Mouse (Mus musculus): Measurements from ENCODE around the gene Nr2f2.
A peak's percentile ranks its signal among the peaks of the same experiment; 100 is the strongest.

Gene Nr2f2

GRCm38 (mm10) chr7:70365941-70366807 lies at the start of gene Nr2f2:
TSS of gene Nr2f2 (minus strand) at chr7:70366735.
- DNase-seq (ENCODE audit: low read depth), result no peak

DNA sequence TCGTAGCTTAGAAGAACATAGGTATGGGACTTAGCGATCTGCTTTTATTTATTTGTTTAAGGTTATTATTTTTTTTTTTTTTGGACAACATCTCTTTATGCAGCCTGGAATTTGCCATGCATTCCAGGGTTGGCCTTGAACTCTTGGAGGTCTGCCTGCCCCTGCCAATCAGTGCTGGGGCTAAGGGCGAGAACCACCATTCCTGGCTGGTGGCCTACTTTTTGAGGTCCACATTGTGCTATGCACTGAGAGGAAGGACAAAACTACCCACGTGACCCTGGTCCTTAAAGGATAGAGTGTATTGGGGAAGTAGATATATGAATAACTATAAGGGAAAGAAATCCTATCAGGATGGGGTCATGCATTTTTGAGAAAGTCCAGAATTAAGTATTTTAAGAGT lies 47.9 kb upstream of the Nr2f2 start:
- DNase-seq (ENCODE audit: low read depth), result peak; percentile 15

GRCm38 (mm10) chr7:70413646-70414045 lies 47.1 kb upstream of the Nr2f2 start:
- DNase-seq (ENCODE audit: low read depth), result no peak

DNA sequence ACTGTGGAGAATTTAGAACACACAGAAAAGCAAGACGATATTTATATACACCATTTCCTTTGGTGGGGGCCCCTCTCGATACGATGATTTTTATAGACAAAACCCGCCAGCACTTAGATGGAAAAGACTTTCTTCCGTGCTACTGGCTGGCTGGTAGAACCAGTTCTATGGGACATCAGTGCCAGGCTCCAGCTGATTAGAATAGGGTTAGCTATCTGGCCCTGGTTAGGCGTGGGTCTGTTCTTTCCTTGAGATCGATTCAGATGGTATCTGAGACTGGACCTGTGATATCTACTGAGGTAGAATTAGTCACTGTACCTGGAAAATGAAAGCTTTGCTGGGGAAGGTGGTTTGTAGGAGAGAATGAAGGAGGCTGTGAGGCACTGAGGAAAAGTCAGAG lies 46.4 kb upstream of the Nr2f2 start:
- no peak for DNase-seq (ENCODE audit: low read depth)

GRCm38 (mm10) chr7:70410350-70410749 lies 43.8 kb upstream of the Nr2f2 start:
- DNase-seq (ENCODE audit: low read depth), result peak; percentile 18

- no peak for DNase-seq (ENCODE audit: low read depth)
Observed at GRCm38 (mm10) chr7:70409890-70410289, 43.4 kb upstream of the Nr2f2 start.

DNA sequence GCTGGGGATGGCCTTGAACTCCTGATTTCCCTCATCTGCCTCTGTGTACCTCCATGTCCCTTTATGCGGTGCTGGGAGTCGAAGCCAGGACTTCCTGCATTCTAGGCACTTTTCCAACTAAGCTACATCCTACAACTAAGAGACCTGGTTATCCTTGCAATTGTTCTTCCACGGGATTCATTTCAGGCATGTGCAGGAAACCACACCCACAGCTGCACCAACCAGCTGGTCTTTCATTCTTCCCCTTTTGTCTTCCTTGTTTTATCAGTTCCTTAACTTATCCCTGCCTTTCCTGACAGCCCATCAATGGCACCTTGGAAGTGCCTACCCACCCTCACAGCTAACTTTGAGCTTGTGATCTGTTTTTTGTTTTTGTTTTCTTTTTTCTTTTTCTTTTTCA lies 42.3 kb upstream of the Nr2f2 start:
- DNase-seq (ENCODE audit: low read depth), result no peak

DNA sequence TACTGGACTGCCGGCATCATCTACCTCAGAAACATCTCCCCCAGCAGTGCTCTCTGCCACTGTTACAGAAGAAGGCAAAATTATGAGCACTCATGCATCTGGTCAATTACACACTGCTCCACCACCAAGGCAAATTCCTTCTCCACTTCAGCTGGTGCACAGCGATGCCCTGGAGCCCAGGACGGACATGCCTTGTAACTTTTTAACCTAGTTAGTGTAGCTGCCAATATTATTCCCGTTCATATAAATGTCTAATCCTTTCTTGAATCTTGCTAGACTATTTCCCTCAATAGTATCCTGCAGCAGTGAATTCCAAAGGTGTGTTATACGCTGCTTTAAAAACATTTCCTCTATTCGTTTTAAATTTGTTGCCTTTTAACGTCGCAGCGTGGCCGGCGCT lies 40.6 kb upstream of the Nr2f2 start:
- DNase-seq (ENCODE audit: low read depth), result no peak

DNA sequence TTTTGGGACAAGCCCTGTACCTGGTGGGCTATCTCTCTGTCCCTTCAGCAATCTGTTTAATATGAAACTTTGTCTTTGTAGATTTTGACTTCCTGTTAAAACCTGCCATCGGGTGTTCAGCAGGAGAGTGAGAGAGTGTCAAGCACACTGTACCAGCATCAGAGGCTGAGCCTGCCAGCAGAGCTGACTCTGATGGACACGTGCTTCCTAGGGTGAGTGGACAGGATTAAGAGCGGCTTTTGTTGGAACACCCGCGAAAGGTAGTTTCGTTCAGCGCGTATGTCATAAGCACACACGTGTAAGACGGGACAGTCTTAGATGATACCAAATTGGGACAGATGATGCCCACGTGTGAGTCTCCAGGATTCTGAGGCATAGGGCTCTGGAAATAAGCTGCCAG lies 40.0 kb upstream of the Nr2f2 start:
- no peak for DNase-seq (ENCODE audit: low read depth)

- no peak for DNase-seq (ENCODE audit: low read depth)
Observed at GRCm38 (mm10) chr7:70405466-70405865, 38.9 kb upstream of the Nr2f2 start.

DNA sequence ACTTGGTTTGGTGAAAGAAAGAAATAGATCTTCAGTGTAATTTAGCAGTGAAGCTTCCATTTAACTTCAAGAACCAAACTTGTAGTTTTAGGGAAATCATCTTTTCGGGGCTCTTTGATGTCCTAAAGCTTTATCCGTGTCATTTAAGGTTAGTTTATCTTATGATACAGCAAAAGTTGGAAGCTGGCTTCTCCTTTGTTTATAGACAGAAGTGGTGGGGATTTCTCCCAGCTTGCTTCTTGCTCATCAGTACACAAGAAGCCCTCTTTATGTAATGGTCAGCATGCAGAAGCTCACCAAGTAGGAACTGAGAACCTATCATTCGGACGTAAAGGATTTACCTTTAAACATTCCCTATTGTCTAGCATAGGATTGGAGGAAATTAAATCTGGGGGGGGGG lies 16.3 kb upstream of the Nr2f2 start:
- no peak for DNase-seq (ENCODE audit: low read depth)

DNA sequence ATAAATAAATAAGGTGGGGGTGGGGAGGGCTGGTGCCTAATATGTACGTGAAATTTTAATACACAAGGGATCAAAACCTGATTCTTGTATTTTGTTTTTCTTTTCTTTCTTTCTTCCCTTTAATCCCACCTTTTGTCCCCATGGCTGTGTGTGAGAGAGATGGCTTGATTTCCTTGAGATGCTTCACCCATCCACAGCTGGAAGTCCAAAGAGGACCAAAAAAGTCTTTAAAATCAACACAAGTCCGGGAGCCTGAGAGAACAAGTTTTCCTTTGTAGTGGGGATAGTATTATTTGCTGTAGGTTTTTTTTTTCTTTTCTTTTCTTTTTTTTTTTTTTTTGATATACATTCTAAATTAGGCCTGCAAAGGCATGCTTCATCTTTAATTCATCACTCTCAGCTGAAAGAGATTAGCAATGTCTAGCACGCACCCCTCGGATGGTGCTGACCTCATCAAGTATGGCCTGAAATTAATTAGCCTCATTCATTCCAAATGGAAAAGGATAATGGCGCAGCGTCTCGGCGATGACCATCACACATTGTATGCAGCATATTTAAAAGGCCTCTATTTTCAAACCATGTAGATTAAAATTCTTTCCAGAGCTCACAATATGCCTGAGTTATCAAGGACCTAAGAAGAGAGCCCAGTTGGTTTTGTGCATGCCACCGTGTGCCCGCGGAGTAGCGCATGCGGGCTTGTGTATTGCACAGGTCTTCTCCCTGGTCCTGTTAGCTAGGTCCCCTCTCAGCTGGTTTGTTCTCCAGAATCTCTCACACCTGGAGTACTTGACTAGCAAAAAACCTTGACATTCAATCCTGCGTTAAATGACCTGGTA lies 15.1 kb upstream of the Nr2f2 start:
- DNase-seq (ENCODE audit: low read depth), result no peak

DNA sequence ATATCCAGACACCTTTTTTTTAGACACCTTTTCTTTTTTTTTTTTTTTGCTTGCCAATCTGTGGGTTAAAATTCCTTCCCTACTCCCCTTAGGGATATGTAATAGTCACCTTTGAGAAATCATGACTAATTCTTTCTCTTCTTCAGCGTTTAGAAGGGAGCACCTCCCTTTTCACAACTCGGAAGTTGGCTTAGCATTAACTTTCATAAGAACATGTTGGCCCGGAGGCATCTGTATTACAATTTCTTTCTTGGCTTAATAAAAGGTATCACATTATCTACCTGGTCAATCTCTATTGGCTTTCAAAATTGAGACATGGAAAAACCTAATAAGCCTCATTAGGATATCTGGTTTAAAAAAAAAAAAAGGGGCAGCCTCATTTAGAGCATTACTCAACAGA lies 14.4 kb upstream of the Nr2f2 start:
- DNase-seq (ENCODE audit: low read depth), result no peak

DNA sequence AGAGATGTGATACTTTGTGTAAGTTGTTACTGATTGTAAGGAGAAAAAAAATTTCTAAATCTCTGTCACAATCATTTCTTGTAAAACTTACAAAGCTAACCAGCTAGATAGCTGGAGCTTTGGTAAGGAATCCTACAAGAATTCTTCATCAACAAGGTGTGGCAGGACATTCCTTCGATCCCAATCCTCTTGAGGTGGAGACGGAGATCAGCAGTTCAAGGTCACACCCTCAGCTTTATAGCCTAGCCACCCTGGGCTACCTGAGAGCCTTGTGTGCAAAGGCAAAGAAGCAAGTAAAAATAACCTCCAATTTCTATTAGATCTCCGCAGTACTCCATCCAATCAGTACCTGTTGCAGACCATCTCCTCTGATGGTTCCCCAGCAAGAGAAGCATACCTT lies 13.7 kb upstream of the Nr2f2 start:
- DNase-seq (ENCODE audit: low read depth), result no peak

DNA sequence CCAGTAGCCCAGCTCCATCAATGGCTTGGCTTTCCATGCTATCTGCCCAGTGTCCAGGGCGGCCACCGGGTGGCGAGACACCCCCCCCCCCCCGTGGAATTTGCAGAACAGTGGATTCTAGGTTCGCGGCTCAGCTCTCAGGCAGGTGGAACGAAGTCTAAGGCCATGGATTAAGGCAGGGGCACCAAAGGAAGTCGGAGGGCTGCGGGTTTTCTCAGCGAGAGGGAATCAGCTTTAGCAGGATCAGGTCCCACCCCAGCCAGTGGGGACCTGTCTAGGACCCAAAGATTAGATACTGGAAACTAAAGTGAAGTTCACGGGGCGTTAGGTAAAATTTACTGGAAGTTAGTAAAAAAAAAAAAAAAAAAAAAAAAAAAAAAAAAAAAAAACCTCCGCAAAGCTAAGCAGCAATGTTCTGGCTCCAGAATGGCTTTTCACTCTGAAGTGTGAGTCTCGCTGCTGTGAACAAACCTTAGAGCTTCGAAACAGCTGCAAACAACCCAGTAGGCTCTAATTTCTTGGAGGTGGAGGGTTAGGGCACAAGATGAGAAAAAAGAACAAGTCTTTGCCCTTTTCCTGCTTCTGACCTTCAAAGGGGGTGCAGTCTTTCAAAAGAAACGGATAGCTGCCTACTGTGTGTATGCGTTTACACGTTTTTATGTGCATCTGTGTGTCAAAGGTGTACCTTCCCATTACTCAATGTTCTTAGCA lies 4.2 kb upstream of the Nr2f2 start:
- no peak for DNase-seq (ENCODE audit: low read depth)

DNA sequence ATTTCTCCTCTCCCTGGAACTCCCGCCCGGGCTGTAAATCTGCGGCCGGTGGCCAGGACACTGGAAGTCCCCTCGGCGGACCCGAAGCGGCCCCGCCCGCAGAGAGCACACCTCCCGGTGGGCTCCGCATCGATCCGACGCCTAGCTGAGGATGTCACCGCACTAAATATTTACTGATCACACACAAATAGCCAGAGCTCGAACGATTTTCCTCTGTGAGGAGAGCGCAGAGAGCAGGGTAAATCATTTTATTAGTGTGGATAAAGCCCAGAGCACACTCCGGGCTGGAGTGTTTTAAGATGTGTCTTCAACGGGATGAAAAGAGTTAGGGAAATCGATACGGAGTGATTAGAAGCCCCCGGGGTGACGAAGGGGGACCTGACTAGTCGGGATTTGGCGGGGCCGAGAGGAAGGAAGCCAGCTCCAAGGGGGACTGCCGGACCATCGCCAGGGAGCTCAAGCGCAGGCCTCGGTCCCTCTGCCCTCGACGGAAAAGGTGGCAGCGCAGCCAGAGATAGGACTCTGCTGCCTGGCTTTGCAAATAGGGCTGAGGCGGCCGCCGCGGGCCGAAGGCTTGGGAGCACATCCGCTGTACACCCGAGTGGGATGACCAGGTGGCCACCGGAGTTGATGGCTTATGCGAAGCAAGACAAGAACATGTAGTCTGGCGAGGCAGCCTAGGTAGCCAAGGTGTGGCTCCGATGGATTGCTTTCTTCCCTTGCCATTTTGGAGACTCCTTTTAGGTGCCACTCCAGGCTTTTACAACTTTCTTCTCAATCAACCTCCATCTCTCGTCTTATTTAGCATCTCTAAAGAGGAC lies 3.4 kb upstream of the Nr2f2 start:
- no peak for DNase-seq (ENCODE audit: low read depth)

DNA sequence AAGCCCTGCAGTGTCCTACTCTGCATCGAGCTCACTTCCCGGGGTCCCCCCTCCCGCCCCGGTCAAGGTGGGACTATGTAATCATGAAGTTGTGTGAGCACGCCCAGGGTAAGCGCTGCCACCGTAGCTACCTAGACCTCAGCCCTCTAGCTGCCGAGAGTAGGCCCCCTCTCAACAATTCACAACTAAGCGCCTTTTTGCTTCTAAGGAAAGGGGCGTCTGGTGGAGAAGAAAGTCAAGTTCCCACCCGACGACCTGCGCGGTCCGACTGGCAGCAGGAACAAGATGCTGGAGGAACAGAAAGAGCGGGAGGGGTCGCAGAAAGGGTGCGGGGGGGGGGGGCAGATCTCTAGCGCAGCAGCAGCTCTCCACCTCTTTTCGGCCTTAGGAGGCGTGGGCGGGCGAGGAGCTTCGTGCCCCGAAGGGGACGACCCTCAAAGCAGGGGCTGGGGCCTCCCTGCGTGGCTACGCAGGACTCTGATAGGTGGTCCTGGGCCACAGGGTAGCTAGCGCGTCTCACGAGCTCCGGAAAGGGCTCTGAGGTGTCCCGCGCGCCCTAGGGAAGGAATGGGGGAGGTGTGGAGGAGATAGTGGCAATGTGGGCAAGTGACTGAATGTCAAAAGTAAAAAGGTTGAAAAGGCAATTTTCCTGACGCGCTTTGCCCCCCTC lies 2.7 kb upstream of the Nr2f2 start:
- no peak for DNase-seq (ENCODE audit: low read depth)

DNA sequence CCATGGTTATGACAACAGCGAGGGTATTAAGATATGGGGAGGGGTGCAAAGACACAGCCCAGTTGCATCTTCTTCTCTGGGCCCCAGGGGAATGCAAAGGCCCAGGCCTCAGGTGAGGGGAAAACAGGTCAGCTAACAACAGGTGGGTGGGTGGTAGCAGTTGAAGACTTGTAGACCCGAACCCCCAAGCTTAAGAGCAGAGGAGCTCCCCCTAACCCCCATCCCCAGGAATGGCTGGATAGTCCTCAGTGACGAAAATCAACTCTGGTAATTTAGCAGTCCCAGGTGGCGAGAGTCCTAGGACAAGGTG lies 2.2 kb upstream of the Nr2f2 start:
- DNase-seq (ENCODE audit: low read depth), result no peak

- no peak for DNase-seq (ENCODE audit: low read depth)
Observed at GRCm38 (mm10) chr7:70368268-70368655, 1.7 kb upstream of the Nr2f2 start.

- no peak for DNase-seq (ENCODE audit: low read depth)
Observed at GRCm38 (mm10) chr7:70367591-70368267, 1.2 kb upstream of the Nr2f2 start.

- no peak for DNase-seq (ENCODE audit: low read depth)
Observed at GRCm38 (mm10) chr7:70366808-70367095, 217 bp upstream of the Nr2f2 start.
